Mouse (Mus musculus): Measurements from ENCODE around the gene Man1c1. TPM values are rescaled to one million over a fixed set of nuclear protein-coding genes. Genes with fewer than 3 reads are reported as not detected.

Gene Man1c1
- 10 to 100 TPM; 46.3 to 49.3 TPM for total RNA-seq (2023)

DNA sequence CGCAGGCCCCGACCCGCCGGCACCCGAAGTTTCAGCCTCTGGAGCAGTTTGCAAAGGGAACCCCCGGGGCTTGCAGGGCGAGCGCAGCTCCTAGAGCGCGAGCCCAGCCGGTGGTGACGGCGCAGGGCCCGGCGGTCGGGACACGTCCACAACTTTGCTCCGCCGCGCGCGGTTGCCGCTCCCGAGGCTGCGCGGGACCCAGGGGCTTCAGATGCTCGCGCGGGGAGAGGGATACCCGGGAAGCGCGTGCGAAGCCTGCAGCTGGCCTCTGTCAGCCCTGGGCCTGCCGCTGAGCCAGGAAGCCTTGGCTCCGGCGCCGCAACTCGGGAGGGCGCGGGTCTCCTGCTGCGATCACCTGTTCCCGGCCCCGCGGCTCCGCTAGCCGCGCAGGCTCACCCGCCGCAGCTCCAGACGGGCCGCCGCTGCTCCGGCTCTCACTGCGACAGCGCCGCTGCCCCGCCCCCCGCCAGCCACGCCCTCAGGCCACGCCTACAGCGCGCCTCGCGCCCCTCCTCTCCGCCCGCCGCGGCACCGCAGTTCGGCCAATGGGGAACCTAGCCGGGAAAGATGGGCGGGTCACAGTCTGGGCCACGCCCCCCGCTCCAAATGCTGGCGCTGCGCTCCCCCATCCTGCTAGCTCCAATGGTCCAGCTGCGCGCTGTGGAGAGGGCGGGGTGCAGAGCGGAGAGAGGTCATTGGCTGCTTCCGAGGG lies at the start of gene Man1c1:
TSS of gene Man1c1 (minus strand) at position 456 of the 712 bp plus-strand sequence.

DNA sequence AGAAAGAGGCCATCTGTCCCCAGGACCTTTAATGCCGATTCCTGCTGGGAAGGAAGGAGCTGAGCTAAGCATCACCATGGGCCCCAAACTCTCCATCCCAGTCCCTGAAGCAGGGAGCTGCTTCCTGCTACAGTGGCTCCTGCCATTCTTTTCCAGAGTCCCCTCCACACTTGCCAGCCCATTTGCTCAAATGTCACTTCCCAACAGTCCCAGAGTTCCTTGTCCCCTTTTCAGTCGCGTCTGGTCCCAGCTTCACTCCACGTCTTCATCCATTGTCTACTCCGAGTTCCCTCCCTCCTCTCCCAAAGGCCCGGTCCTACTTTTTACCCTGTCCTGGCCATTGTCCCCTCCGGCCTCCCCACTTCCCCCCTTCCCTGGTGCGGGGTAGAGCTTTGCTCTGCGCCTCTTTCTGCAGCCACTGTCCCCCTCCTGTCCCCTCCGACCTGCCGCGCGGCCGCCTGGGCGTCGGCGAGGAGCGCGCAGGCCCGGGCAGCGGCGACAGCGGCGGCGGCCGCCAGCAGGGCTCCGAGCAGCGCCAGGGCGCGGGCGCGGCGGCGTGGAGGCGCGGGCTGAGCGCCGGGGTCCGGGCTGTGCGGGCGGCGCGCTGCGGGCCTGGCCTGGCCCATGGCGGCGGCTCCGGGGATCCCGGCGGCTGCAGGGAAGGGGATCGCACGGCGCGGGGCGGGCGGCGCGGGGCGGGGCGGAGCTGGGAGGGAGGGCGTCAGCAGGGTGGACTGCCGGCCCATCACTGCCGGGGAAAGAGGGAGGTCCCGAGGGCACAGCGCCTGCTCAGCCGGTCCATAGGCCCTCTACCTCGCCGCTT lies 152.4 kb downstream of the Man1c1 start, which contains the start of gene Selenon:
TSS of gene Selenon (minus strand) at position 673 of the 823 bp plus-strand sequence.

DNA sequence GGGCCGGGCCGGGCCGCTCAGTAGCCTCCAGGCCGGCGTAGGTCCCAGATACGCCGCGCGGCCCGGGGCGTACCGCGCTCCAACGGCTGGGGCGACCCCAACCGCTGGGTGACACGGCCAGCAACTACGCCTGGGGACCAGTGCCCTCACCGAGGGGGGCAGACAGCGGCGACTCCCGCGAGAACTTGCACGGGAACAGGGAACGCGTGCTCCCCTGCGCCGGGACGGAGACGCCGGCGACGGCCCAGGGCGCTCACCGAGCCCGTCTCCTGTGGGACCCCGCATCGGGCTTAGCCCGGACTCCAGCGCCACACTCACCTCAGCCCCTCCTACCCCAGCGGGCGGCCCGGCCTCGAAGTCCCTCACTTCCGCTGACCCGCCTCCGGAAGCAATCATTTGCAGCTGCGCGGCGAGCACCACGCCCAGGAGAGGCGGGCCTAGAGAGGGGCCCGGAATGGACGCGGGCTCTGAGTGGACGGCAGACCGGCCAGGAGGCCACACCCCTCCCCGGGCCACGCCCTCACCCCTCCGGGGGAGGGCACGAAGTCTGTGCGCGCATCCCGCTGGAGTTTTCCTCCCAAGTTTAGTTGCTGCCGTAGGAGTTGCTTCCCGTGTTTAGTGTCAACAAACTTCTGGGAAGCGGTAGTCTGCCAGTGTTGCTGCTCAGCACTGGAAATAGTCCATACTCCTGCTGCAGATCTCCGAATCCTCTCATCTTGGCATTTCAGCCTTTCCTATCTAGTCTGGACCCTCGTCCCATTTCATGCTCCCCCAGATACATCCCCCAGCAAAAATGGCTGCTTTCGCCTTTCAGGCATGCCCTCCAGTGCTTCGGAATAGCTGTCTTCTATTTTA lies 168.9 kb downstream of the Man1c1 start, which contains the start of gene Mtfr1l:
TSS of gene Mtfr1l (minus strand) at position 456 of the 855 bp plus-strand sequence.

Other genes starting within 250 kb of the Man1c1 start
- 1 to 10 TPM; 5.8 to 9.0 TPM for gene Stmn1, start 236.0 kb downstream of the Man1c1 start, total RNA-seq (2023)
- 10 to 100 TPM; 11.4 to 12.1 TPM for gene Paqr7, start 207.6 kb downstream of the Man1c1 start, total RNA-seq (2023)
- gene Aunip, start 193.3 kb downstream of the Man1c1 start, total RNA-seq (2023): not detected
- gene Mtfr1l, start 168.9 kb downstream of the Man1c1 start, total RNA-seq (2023): 10 to 100 TPM; 36.3 to 43.1 TPM
- gene Selenon, start 152.1 kb downstream of the Man1c1 start, total RNA-seq (2023): 10 to 100 TPM; 23.7 to 33.2 TPM
- gene Ldlrap1, start 63.7 kb upstream of the Man1c1 start, total RNA-seq (2023): 10 to 100 TPM; 32.2 to 33.9 TPM
- gene Maco1, start 149.1 kb upstream of the Man1c1 start, total RNA-seq (2023): 10 to 100 TPM; 18.3 to 19.9 TPM
- gene Rhd, start 160.2 kb upstream of the Man1c1 start, total RNA-seq (2023): not detected
- gene Tmem50a, start 210.7 kb upstream of the Man1c1 start, total RNA-seq (2023): 100 to 1,000 TPM; 184 to 185 TPM
- 100 to 1,000 TPM; 468 to 495 TPM for gene Rsrp1, start 219.3 kb upstream of the Man1c1 start, total RNA-seq (2023)
- gene Syf2, start 226.6 kb upstream of the Man1c1 start, total RNA-seq (2023): 100 to 1,000 TPM; 151 to 162 TPM

Data from monocyte, adult 59 days (primary cell).